Mouse (Mus musculus) frontal cortex, postnatal 25 days (tissue): ENCODE data around the gene Npff.

Source experiments
- DNase-seq, 2 experiments: peaks; one replicate each; pipeline ENCODE4 v3.0.0; 2022; ENCODE audit warnings: low spot score in 2 of 2

Gene Npff

GRCm38 (mm10) chr15:102519211-102520141 is 5.3 kb downstream of the Npff start:
- DNase-seq: no peak

DNA sequence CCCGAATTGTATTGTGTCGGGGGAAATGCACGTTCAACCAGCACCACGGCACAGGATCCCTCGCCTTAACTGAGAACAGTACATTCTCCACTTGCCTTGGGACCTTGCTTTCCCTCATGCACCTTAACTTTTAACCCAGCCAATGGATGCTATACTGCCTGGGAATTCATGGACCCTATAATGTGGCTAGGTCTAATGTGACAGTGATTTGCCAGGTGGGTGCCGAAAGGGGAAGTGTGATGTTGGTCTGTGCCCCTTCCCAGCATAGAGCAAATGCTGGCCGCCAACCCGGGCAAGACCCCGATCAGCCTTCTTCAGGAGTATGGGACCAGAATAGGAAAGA is 5.9 kb downstream of the Npff start:
- DNase-seq: no peak

- peak; percentile 100 for DNase-seq
These were observed 6.5 kb downstream of the Npff start, which contains the start of gene Tarbp2 for GRCm38 (mm10) chr15:102517976-102518858. Gene Tarbp2 (plus strand): TSS chr15:102518192.

GRCm38 (mm10) chr15:102517631-102517975 is 7.1 kb downstream of the Npff start:
- DNase-seq: no peak

DNA sequence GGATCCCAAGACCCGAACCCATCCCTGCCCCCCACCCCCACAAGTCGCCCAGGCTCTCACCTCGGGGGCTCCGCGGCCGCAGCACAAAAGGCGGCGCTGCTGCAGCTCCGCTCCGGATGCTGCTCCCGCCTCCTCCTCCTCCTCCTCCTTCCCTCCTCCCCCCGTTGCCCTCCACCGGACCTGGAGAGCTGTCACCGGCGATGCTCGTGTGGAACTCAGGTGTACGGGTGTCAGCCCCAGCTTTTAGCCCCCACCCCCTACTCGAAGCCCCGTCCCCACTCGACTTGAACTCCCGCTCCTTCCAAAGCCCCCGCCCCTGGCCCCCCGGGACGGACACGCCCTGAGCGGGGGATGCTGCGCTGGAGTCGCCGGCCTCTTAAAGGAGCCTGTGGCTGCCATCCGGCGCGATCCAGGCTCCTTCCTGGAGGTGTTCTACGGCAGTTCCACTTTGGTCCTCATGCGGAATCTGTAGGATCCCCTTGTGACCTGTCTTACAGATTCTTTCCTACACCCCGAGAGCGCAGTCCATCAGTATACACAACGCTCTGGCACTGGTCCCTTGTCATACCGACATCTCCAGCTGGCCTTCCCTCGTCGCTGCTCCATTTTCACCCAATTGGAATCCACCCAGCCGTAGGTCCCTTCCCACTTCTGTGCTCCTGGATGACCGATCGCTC is 7.9 kb downstream of the Npff start, which contains the start of gene Map3k12:
Gene Map3k12, minus strand, starts transcription at position 337 of the 677 bp plus-strand sequence.
- DNase-seq: peak; percentile 52 to 68

DNA sequence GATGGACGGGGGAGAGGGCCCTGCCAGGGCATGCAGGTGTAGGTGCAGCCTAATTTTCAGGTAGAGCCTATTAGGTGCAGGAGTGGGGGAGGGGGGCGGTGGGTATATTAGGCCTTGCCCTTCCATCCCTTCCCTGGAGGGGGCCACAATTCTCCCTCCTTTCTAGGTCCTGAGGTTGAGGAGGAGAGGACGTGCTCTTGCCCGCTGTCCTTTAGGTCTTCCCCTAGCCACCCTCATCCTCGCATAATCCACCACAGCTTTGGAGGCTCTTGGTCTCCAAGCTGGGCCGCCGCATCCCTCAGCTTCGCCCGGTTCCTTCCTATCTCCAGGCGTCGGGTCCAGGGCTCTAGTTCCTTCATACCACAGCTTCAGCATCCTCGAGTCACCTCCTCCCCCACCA is 8.4 kb downstream of the Npff start:
- no peak for DNase-seq

DNA sequence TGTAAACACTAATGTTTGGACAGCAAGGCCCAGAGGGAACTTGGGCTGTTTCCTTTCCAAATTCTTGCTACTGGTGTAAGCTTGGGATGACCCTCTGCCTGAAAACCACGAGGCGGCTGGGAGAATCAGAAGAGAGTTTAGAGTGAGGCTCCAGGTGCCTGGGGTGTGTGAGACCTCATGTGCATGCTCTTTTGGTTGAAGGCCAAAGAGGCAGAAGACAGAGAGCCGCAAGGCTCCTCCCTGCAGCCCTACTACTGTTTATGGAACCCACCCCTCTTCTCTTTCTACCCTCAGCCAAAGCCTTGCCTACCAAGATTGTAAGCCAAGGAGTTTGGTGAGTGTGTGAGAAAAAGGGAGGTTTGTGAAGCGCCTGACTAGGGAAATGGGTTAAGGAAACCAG is 9.0 kb downstream of the Npff start:
- DNase-seq: no peak

DNA sequence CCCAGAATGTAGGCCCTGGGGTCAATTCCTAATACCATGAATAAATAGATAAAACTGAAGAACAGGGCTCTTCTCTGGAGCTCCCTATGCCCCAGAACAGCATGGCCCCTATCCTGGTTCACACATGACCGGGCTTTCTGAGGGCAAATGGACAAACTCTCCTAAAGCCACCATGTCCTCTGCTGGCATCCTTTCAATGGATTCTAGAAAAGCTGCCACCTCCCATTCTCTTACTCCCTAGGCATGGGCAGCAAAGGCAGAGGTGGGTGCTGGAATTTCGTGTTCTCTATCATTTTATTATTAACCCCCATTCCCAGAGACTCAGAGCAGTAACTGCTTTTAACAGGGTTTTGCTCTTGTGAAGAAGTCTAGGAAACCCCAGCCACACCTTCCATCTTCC is 9.5 kb downstream of the Npff start:
- DNase-seq: no peak

DNA sequence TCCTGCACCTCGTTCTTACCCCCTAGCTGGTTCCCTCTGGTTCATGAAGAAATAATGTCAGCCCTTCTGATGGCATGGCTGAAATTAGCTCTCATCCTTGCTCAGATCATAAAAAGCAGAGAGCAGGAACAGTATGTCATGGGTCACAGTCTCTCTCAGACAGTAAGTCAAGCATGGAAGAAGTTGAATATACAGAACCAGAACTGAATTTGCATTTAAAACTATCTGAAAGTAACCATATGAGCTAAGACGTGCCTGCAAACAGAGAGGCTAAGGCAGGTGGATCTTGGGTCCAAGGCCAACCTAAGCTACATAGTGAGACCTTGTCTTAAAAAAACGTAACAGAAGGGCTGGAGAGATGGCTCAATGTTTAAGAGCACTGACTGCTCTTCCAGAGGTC is 11.7 kb downstream of the Npff start:
- DNase-seq: no peak

- DNase-seq: no peak
These were observed 12.3 kb downstream of the Npff start for GRCm38 (mm10) chr15:102512471-102512870.

DNA sequence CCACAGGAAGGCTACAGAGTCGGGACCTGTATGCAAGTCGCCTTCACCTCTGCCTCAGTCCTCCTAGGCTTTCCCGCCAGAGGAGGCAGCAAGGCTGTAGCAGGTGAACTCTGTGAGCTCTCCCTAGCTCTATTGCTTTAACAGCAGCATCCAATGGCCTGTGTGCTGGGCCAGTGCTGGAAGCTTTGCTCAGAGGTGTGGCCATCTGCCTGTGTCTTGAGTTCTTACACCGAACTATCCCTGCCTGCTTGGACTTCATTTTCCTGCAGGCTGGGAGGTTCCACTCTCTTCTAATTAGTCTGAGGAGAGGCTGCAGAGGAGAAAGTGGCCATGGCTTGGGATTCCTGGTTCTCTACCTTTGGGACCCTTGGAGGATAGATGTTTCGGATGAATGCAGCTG is 12.7 kb downstream of the Npff start:
- no peak for DNase-seq

GRCm38 (mm10) chr15:102511285-102511833 is 13.4 kb downstream of the Npff start:
- no peak for DNase-seq

DNA sequence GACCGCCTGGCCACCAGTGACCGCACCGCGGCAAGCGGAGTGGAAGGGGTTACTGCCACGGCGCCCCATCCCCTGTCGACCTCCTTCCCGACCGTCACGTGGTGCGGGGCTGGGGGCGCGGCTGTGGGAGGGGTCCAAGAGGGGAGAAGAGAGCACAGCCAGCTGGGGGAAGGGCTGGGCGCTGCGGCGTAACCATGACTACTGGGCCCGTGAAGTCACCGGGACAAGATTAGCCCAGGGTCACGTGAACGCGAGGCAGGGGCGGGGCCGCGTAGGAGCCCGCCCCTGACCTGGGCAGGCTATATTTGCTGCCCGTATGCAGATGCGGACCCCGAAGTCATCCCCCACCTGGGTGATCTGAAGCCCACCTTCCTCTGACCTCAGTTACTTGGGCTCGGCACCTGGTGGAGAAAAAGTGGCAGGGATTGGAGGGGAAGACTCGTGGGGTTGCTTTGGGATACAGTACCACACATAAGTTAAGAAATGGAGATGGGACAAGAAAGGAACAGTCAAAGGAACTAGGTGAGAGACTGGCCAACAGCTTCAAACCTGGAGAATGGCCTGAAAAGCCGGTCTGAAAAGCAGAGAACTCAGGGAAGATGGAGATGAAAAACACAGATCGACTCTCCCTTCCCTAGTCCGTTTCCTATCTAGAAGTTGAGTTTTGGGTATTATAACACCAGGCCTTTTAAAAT is 14.0 kb downstream of the Npff start:
- DNase-seq: peak; percentile 62 to 75

DNA sequence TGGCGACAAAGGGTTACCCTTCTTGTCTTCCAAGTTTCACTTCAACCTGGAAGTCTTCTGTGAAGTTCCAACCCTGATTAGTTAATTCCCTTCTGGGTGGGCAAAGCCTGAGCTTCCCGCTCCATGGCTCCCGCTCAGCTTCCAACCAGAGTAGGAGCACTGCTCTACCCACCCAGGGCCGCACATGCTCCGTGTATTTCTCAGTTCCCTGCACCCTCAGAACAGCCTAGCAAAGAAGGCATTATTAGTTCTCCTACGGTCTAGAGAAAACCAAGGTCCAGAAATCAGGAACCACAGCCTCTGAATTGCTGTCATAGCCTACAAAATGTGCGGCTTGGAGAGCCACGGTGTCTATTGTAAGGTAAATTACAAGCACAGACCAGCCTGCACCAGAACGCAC is 14.6 kb downstream of the Npff start:
- no peak for DNase-seq

DNA sequence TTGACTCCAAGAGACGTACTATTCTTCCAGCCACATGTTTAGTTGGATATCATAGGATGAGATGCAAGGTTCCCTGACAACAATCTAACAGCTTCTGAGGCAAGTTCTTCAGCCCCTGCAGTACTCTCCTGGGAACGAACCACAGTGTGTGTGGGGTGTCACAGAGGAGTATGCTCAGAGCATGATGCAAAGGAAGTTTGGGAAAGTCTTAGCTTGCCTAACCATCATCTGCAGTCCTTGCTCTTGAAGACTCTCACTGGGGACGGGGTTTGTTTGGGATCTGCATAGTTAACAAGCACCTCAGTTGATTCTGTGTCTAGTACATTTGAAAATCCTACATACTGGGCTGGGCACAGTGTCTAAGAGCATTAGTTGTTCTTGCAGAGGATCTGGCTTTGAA is 16.4 kb downstream of the Npff start:
- DNase-seq: no peak

- DNase-seq: no peak
These were observed 17.2 kb downstream of the Npff start for GRCm38 (mm10) chr15:102507561-102507960.

DNA sequence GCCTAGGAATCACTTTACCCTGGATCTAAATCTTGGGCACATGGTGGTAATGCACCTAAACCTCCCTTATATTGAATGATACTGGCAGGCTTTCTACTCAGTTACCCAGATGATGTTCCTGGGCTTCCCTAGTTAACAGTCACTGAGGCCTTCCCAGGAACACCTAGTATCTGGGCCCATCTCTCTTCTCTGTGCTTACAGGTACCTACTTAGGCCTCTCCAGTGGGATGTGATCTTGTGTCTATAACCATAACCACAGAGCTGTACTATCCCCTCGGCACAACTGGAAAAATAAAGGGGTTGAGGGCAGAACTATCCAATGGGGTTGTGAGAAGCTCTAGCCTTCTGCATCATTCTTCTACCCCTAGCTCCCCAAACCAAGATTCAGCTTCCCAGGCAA is 17.9 kb downstream of the Npff start:
- DNase-seq: no peak

DNA sequence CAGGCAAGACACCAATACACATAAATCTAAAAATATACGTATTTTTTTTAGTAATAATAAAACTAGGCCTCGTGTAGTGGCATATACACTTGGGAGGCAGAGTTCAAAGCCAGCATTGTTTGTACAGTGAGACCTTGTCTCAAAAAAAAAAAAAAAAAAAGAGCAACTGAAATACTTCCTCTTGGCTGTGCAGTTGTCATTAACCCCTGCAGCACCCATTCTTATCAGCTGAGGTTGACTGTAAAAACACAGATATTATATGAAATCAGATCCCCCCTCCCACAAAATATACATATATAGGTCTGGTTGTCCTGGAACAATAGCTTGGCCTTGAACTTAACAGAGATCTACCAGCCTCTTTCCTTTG is 18.3 kb downstream of the Npff start:
- DNase-seq: no peak

- no peak for DNase-seq
These were observed 18.8 kb downstream of the Npff start for GRCm38 (mm10) chr15:102505770-102506463.

DNA sequence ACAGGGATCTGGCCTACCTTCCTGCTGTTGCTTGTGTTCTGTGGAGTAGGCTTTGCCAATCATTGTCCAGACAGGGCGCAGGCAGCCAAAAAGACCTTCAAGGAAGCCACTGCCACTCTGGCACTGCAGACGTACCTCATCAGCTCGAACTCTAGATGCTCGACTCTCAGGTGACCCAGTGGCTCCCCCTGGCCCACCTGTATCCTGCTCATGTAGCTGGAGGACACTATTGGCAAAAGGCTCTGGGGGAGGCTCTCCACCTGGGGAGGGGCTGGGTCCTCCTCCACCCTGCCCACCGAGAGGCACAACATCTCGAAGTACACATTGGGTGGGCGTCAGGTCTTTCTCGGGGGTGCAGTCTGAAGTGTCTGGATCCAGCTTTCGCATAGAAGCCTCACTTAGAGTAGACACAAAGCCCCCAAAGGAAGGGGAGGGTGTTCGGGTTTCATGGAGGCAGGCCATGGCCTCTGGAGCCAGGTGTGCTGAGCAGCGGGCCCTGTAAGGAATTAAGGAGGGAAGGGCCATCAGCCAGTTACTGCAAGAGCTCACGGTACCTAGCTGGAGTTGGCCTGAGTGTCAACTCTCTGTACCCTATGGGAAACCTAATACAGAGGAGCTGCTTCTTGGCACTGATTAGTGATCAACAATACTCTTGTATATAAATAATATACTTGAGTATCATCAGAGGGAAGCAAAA is 19.5 kb downstream of the Npff start:
- no peak for DNase-seq
